Mouse (Mus musculus) midbrain, postnatal 0 days (tissue): ENCODE results near the gene Elk3. TPM values are rescaled to one million over a fixed set of nuclear protein-coding genes. Genes with fewer than 3 reads are reported as not detected.

ENCODE experiments used
- ATAC-seq: fragments of 200-750 bp; cut with Nextera tagmentation; 2 replicates; pipeline ENCODE4 v1.8.0; 2017; ENCODE audit warnings: moderate number of reproducible peaks, mild to moderate bottlenecking, moderate TSS enrichment, moderate library complexity; ENCODE audit not compliant: low FRiP score
- DNase-seq: peaks from one replicate; pipeline ENCODE4 v3.0.0-alpha.2; 2015; ENCODE audit warnings: low spot score
- H3K27ac ChIP-seq: fragments of 300-500 bp; sonication (generic); 2 replicates; pipeline ENCODE4 v1.5.1; 2014; ENCODE audit warnings: low read depth, mild to moderate bottlenecking, low read length, mixed read lengths
- H3K27me3 ChIP-seq: fragments of 300-500 bp; sonication (generic); 2 replicates; pipeline ENCODE4 v1.6.1; 2014; ENCODE audit warnings: low read length, control low read depth, mixed read lengths; ENCODE audit not compliant: insufficient read depth
- H3K36me3 ChIP-seq: fragments of 300-500 bp; sonication (generic); 2 replicates; pipeline ENCODE4 v1.6.1; 2014; ENCODE audit warnings: low read length, control low read depth, mixed read lengths; ENCODE audit not compliant: insufficient read depth
- H3K4me1 ChIP-seq: fragments of 300-500 bp; sonication (generic); 2 replicates; pipeline ENCODE4 v1.6.1; 2014; ENCODE audit warnings: mild to moderate bottlenecking, control low read depth, antibody characterized with exemption, low read length, mixed read lengths; ENCODE audit not compliant: insufficient read depth
- H3K4me2 ChIP-seq: fragments of 300-500 bp; sonication (generic); 2 replicates; pipeline ENCODE4 v1.6.1; 2014; ENCODE audit warnings: low read depth, mild to moderate bottlenecking, low read length, mixed read lengths; ENCODE audit not compliant: poor library complexity, severe bottlenecking
- H3K4me3 ChIP-seq: fragments of 300-500 bp; sonication (generic); 2 replicates; pipeline ENCODE4 v1.5.1; 2014; ENCODE audit warnings: low read depth, mild to moderate bottlenecking, low read length, moderate library complexity
- H3K9ac ChIP-seq: fragments of 300-500 bp; sonication (generic); replicated peaks from 2 replicates; pipeline ENCODE4 v1.6.1; 2014; ENCODE audit warnings: mild to moderate bottlenecking, low read length, moderate library complexity, mixed read lengths; ENCODE audit not compliant: poor library complexity, severe bottlenecking
- H3K9me3 ChIP-seq: fragments of 300-500 bp; sonication (generic); 2 replicates; pipeline ENCODE4 v1.6.1; 2016; ENCODE audit warnings: low read length, control low read depth
- CTCF ChIP-seq: IDR thresholded peaks from 2 replicates; pipeline ENCODE4 v1.5.1; 2016; ENCODE audit warnings: antibody characterized with exemption, mild to moderate bottlenecking
- WGBS: fragments of 180-500 bp; shearing (Covaris S2); extraction: QIAGEN DNeasy Blood & Tissue Kit; methylation state at CpG from one replicate; pipeline ENCODE4 v1.1.7; 2014; 5-methylcytosine and 5-hydroxymethylcytosine counted together
- polyA plus RNA-seq: library from polyadenylated mRNA; unstranded; fragments of >200 nt; fragmentation: Nextera tagmentation; extraction: Ambion mirVana; gene quantifications from 2 replicates; pipeline ENCODE4 v1.2.1, GENCODE M21; 2015
- total RNA-seq: library from RNA; depleted of rRNA; stranded (reverse); fragments of >200 nt; gene quantifications from 2 replicates; pipeline ENCODE4 v1.2.3, GENCODE M21; 2014

Gene Elk3
- total and polyA plus RNA-seq, 2 experiments from 2014 or later = 6.2 to 6.9 TPM

GRCm38 (mm10) chr10:93215051-93215763, 95.7 kb downstream of the Elk3 start:
- DNase-seq = no peak
- Histone ChIP-seq H3K4me1 (no peaks in the 10 kb centered on the region), H3K27me3 (no peaks in the 10 kb centered on the region), H3K4me2 (no peak overlapping the region), H3K9me3 (no peaks in the 10 kb centered on the region), H3K27ac (no peak overlapping the region), H3K4me3 (no peak overlapping the region), H3K9ac (no peak overlapping the region), H3K36me3 (peaks cover 23% of the 10 kb centered on the region)
- no peak for ATAC-seq
- 85% methylated on average over 8 of the region's 8 CpGs for WGBS
- TF ChIP-seq CTCF = no peak

- WGBS = 79% methylated on average over 4 of the region's 4 CpGs
- Histone ChIP-seq H3K36me3 (peaks cover 23% of the 10 kb centered on the region), H3K27ac (no peak overlapping the region), H3K9ac (no peak overlapping the region), H3K4me1 (no peaks in the 10 kb centered on the region), H3K4me2 (no peak overlapping the region), H3K4me3 (no peak overlapping the region), H3K9me3 (no peaks in the 10 kb centered on the region), H3K27me3 (no peaks in the 10 kb centered on the region)
- TF ChIP-seq CTCF = no peak
- no peak for DNase-seq
- no peak for ATAC-seq
These were observed 96.7 kb downstream of the Elk3 start for GRCm38 (mm10) chr10:93214251-93214650.

GRCm38 (mm10) chr10:93213339-93213738, 97.6 kb downstream of the Elk3 start:
- no peak overlapping the region for H3K4me3 ChIP-seq
- DNase-seq (no peak), ATAC-seq (no peak)
- H3K27ac ChIP-seq = no peak overlapping the region
- 87% methylated on average over 7 of the region's 7 CpGs for WGBS
- peaks cover 22% of the 10 kb centered on the region for H3K36me3 ChIP-seq
- no peaks in the 10 kb centered on the region for H3K9me3 ChIP-seq
- no peak overlapping the region for H3K9ac ChIP-seq
- no peaks in the 10 kb centered on the region for H3K4me1 ChIP-seq
- H3K4me2 ChIP-seq = no peak overlapping the region
- no peaks in the 10 kb centered on the region for H3K27me3 ChIP-seq
- no peak for TF ChIP-seq CTCF

DNA sequence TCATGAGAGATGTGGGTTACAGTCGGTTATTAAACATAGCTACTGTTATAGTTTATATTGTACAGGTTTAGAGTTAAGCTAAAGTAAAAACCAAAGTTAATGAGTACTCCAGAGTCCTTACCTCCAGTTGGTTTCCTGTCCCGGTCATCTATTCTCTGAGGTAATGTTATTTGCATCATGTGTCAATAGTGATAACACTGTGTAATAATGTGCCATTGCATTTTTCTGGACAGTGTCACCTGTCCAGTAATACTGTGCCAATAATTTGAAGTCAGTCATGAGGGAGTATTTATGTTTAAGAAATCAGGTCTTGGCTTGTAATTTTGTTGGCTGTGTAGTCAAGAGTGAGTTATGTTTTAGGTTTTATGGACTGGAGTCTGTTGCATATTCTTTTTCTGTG, 98.2 kb downstream of the Elk3 start:
- H3K4me3 ChIP-seq = no peak overlapping the region
- WGBS = 92% methylated on average over 2 of the region's 2 CpGs

GRCm38 (mm10) chr10:93207176-93207575, 103.8 kb downstream of the Elk3 start:
- H3K4me3 ChIP-seq = no peak overlapping the region
- H3K9me3 ChIP-seq = no peaks in the 10 kb centered on the region
- no peak overlapping the region for H3K9ac ChIP-seq
- peaks cover 6% of the 10 kb centered on the region; the same call in 1 of the 2 replicates for H3K36me3 ChIP-seq
- ATAC-seq (no peak), DNase-seq (no peak)
- no peak overlapping the region for H3K27ac ChIP-seq
- no peak for TF ChIP-seq CTCF
- H3K4me2 ChIP-seq = no peak overlapping the region
- H3K27me3 ChIP-seq = no peaks in the 10 kb centered on the region
- WGBS = 92% methylated on average over 5 of the region's 5 CpGs
- no peaks in the 10 kb centered on the region for H3K4me1 ChIP-seq

More for the DNA sequence above, 98.2 kb downstream of the Elk3 start:
- Histone ChIP-seq H3K4me1 (no peaks in the 10 kb centered on the region), H3K27ac (no peak overlapping the region), H3K36me3 (peaks cover 17% of the 10 kb centered on the region), H3K27me3 (no peaks in the 10 kb centered on the region), H3K4me2 (no peak overlapping the region), H3K9me3 (no peaks in the 10 kb centered on the region), H3K9ac (no peak overlapping the region)
- TF ChIP-seq CTCF = no peak
- DNase-seq (no peak), ATAC-seq (no peak)

DNA sequence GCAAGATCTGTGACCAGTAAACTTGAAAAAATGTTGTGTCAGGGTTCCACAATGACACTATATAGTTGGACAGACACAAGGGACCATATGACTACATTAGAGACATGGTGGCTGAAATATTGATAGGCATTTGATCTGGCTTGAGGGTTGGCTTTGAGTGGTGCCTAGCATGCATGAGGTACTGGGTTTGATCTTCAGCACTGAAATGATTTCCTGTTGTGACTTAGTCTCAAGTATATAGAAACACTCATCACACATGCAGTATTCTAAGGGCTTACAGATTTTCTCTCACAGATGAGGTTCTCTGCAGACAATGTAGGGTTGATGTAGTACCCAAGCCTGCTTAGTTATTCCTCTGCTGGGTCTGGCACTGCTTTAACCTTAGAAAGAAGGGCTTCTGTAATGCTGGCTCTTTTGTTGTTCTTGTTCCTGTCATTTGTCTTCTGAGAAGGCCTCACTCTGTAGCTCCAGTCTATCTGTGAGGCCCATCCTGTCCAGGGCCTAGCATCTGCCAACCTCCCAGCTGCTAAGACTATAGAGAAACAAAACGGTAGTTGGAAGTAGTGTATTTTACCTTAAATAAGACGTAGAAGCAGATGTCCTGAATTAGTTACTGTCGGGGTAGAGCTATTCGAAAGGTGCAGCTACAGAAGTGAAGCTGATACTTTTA, 105.5 kb downstream of the Elk3 start:
- Histone ChIP-seq H3K36me3 (no peaks in the 10 kb centered on the region), H3K4me3 (no peak overlapping the region), H3K9me3 (no peaks in the 10 kb centered on the region), H3K27ac (no peak overlapping the region), H3K4me2 (no peak overlapping the region), H3K4me1 (no peaks in the 10 kb centered on the region), H3K9ac (no peak overlapping the region), H3K27me3 (no peaks in the 10 kb centered on the region)
- WGBS = 80% methylated on average over 4 of the region's 4 CpGs
- ATAC-seq (no peak), DNase-seq (no peak)
- no peak for TF ChIP-seq CTCF
